Mouse (Mus musculus): Measurements from ENCODE around the gene Lmbr1l. TPM values are rescaled to one million over a fixed set of nuclear protein-coding genes. Genes with fewer than 3 reads are reported as not detected.

Lmbr1l gene
- polyA plus RNA-seq, 1 experiment from 2014 or later: 3.9 TPM

GRCm38 (mm10) chr15:98893036-98893435 lies 25.0 kb downstream of the Lmbr1l start:
- no peak overlapping the region for H3K4me2 ChIP-seq
- no peaks in the 10 kb centered on the region for H3K36me3 ChIP-seq
- WGBS (ENCODE audit: insufficient replicate concordance): 55% methylated on average over 4 of the region's 4 CpGs
- ATAC-seq (ENCODE audit: low read depth) (no peak), DNase-seq (no peak)
- no peak overlapping the region for H3K9ac ChIP-seq
- H3K4me3 ChIP-seq (replicated peaks): peak overlapping the region; percentile 61; the same call in 1 of the 2 replicates
- peaks cover 70% of the 10 kb centered on the region for H3K27me3 ChIP-seq
- H3K9me3 ChIP-seq (replicated peaks): no peaks in the 10 kb centered on the region
- H3K27ac ChIP-seq: no peak overlapping the region
- peaks cover 68% of the 10 kb centered on the region for H3K4me1 ChIP-seq (replicated peaks)

GRCm38 (mm10) chr15:98891907-98892606 lies 26.0 kb downstream of the Lmbr1l start:
- Histone ChIP-seq H3K4me3 (replicated peaks) (no peak overlapping the region), H3K36me3 (no peaks in the 10 kb centered on the region), H3K27me3 (peaks cover 65% of the 10 kb centered on the region), H3K27ac (no peak overlapping the region), H3K9ac (0 out of 2 replicates have a peak overlapping the region, but pooled peaks have one; percentile 13), H3K4me2 (peak overlapping the region; percentile 52), H3K4me1 (replicated peaks) (peaks cover 59% of the 10 kb centered on the region), H3K9me3 (replicated peaks) (no peaks in the 10 kb centered on the region)
- WGBS (ENCODE audit: insufficient replicate concordance): 8% methylated on average over 6 of the region's 6 CpGs
- peak; percentile 45 for DNase-seq
- ATAC-seq (ENCODE audit: low read depth): peak; percentile 63

- Histone ChIP-seq H3K4me2 (peak overlapping the region; percentile 52), H3K9ac (0 out of 2 replicates have a peak overlapping the region, but pooled peaks have one; percentile 29), H3K4me3 (replicated peaks) (peak overlapping the region; percentile 23), H3K27me3 (peaks cover 60% of the 10 kb centered on the region), H3K27ac (no peak overlapping the region), H3K36me3 (no peaks in the 10 kb centered on the region), H3K9me3 (replicated peaks) (no peaks in the 10 kb centered on the region), H3K4me1 (replicated peaks) (peaks cover 51% of the 10 kb centered on the region)
- DNase-seq: no peak
- no peak for ATAC-seq (ENCODE audit: low read depth)
- 17% methylated on average over 19 of the region's 19 CpGs for WGBS (ENCODE audit: insufficient replicate concordance)
These were observed 26.8 kb downstream of the Lmbr1l start for GRCm38 (mm10) chr15:98891198-98891742.

- ATAC-seq (ENCODE audit: low read depth) (no peak), DNase-seq (no peak)
- no peaks in the 10 kb centered on the region for H3K9me3 ChIP-seq (replicated peaks)
- WGBS (ENCODE audit: insufficient replicate concordance): 76% methylated on average over 7 of the region's 7 CpGs
- H3K4me3 ChIP-seq (replicated peaks): no peak overlapping the region
- no peak overlapping the region for H3K27ac ChIP-seq
- no peaks in the 10 kb centered on the region for H3K36me3 ChIP-seq
- peaks cover 21% of the 10 kb centered on the region for H3K4me1 ChIP-seq (replicated peaks)
- peaks cover 23% of the 10 kb centered on the region for H3K27me3 ChIP-seq
- H3K9ac ChIP-seq: no peak overlapping the region
- no peak overlapping the region for H3K4me2 ChIP-seq
These were observed 30.5 kb downstream of the Lmbr1l start for GRCm38 (mm10) chr15:98887526-98887925.

- Histone ChIP-seq H3K36me3 (no peaks in the 10 kb centered on the region), H3K9me3 (replicated peaks) (no peaks in the 10 kb centered on the region), H3K4me2 (no peak overlapping the region), H3K9ac (no peak overlapping the region), H3K27ac (no peak overlapping the region), H3K4me1 (replicated peaks) (peaks cover 21% of the 10 kb centered on the region), H3K27me3 (peaks cover 17% of the 10 kb centered on the region; the same call in 1 of the 2 replicates), H3K4me3 (replicated peaks) (no peak overlapping the region)
- no peak for ATAC-seq (ENCODE audit: low read depth)
- DNase-seq: no peak
- 58% methylated on average over 8 of the region's 8 CpGs for WGBS (ENCODE audit: insufficient replicate concordance)
These were observed 31.2 kb downstream of the Lmbr1l start for GRCm38 (mm10) chr15:98886667-98887387.

GRCm38 (mm10) chr15:98884106-98884505 lies 33.9 kb downstream of the Lmbr1l start:
- DNase-seq: no peak
- Histone ChIP-seq H3K27me3 (peaks cover 14% of the 10 kb centered on the region; the same call in 1 of the 2 replicates), H3K36me3 (no peaks in the 10 kb centered on the region), H3K9ac (no peak overlapping the region), H3K4me3 (replicated peaks) (no peak overlapping the region), H3K27ac (no peak overlapping the region), H3K9me3 (replicated peaks) (no peaks in the 10 kb centered on the region), H3K4me1 (replicated peaks) (peaks cover 29% of the 10 kb centered on the region), H3K4me2 (no peak overlapping the region)
- no peak for ATAC-seq (ENCODE audit: low read depth)
- 61% methylated on average over 1 of the region's 1 CpGs for WGBS (ENCODE audit: insufficient replicate concordance)

GRCm38 (mm10) chr15:98883661-98884060 lies 34.4 kb downstream of the Lmbr1l start:
- H3K27me3 ChIP-seq: peaks cover 14% of the 10 kb centered on the region; the same call in 1 of the 2 replicates
- H3K4me2 ChIP-seq: no peak overlapping the region
- H3K4me3 ChIP-seq (replicated peaks): no peak overlapping the region
- no peak overlapping the region for H3K9ac ChIP-seq
- H3K4me1 ChIP-seq (replicated peaks): peaks cover 29% of the 10 kb centered on the region
- no peaks in the 10 kb centered on the region for H3K9me3 ChIP-seq (replicated peaks)
- peak overlapping the region; percentile 13; the same call in 1 of the 2 replicates for H3K27ac ChIP-seq
- no peaks in the 10 kb centered on the region for H3K36me3 ChIP-seq
- DNase-seq: no peak
- no peak for ATAC-seq (ENCODE audit: low read depth)

GRCm38 (mm10) chr15:98881656-98882008 lies 36.4 kb downstream of the Lmbr1l start:
- Histone ChIP-seq H3K36me3 (no peaks in the 10 kb centered on the region), H3K27me3 (0 out of 2 replicates have a peak, but pooled peaks cover under 1% of the 10 kb centered on the region), H3K9me3 (replicated peaks) (no peaks in the 10 kb centered on the region), H3K4me1 (replicated peaks) (peaks cover 34% of the 10 kb centered on the region), H3K4me2 (peak overlapping the region; percentile 79), H3K9ac (peak overlapping the region; percentile 64), H3K4me3 (replicated peaks) (peak overlapping the region; percentile 68), H3K27ac (peak overlapping the region; percentile 66)
- DNase-seq (no peak), ATAC-seq (ENCODE audit: low read depth) (0 out of 2 replicates have a peak, but pooled peaks have one; percentile 8)
- WGBS (ENCODE audit: insufficient replicate concordance): 21% methylated on average over 5 of the region's 5 CpGs

GRCm38 (mm10) chr15:98880978-98881655 lies 36.9 kb downstream of the Lmbr1l start:
- DNase-seq (peak; percentile 93), ATAC-seq (ENCODE audit: low read depth) (peak; percentile 94)
- peak overlapping the region; percentile 81 for H3K27ac ChIP-seq
- no peaks in the 10 kb centered on the region for H3K27me3 ChIP-seq
- H3K4me2 ChIP-seq: peak overlapping the region; percentile 79
- H3K4me1 ChIP-seq (replicated peaks): peaks cover 34% of the 10 kb centered on the region
- H3K4me3 ChIP-seq (replicated peaks): peak overlapping the region; percentile 68
- under 1% methylated on average over 47 of the region's 48 CpGs for WGBS (ENCODE audit: insufficient replicate concordance)
- H3K9ac ChIP-seq: peak overlapping the region; percentile 64
- H3K9me3 ChIP-seq (replicated peaks): no peaks in the 10 kb centered on the region
- H3K36me3 ChIP-seq: no peaks in the 10 kb centered on the region

- no peaks in the 10 kb centered on the region for H3K27me3 ChIP-seq
- H3K9ac ChIP-seq: no peak overlapping the region
- no peak for ATAC-seq (ENCODE audit: low read depth)
- no peak overlapping the region for H3K4me3 ChIP-seq (replicated peaks)
- H3K4me1 ChIP-seq (replicated peaks): peaks cover 38% of the 10 kb centered on the region
- 13% methylated on average over 3 of the region's 3 CpGs for WGBS (ENCODE audit: insufficient replicate concordance)
- no peaks in the 10 kb centered on the region for H3K36me3 ChIP-seq
- H3K9me3 ChIP-seq (replicated peaks): no peaks in the 10 kb centered on the region
- DNase-seq: peak; percentile 65
- no peak overlapping the region for H3K4me2 ChIP-seq
- no peak overlapping the region for H3K27ac ChIP-seq
These were observed 40.7 kb downstream of the Lmbr1l start for GRCm38 (mm10) chr15:98877331-98877730.
